In genomic region chr9:70408791-70409190, GRCm38 (mm10) we compare ENCODE assay signal across 10 mouse cellular contexts. TPM values are rescaled to one million over a fixed set of nuclear protein-coding genes. Genes with fewer than 3 reads are reported as not detected.
A peak's percentile ranks its signal among the peaks of the same experiment; 100 is the strongest.
DNase-seq lines count a peak whose midpoint lies in the region; ATAC-seq and TF ChIP-seq lines count a peak whose summit lies in the region.
"Had no signal": no experiment of that assay in that cellular context is flagged by ENCODE, and none has a peak within 500 bp of the region (broad histone marks: within the 10 kb centered on the region; RNA-seq: fewer than 3 reads in every experiment).

No protein-coding gene starts in this region.

- no peaks in the 10 kb centered on the region for H3K27me3 ChIP-seq in cerebellum, adult 2 months (ENCODE audit: control insufficient read depth, insufficient read depth, low read length)
- H3K27me3 ChIP-seq: neural tube, embryonic 13.5 days had no signal

- ATAC-seq in megakaryocyte progenitor cell, adult 5-6 weeks (replicated peaks; ENCODE audit: poor library complexity) = peak; percentile 63; the same call in 1 of the 2 replicates

- TF ChIP-seq CTCF in cerebellum, adult 2 months (IDR thresholded peaks at IDR 0.05; ENCODE audit: borderline replicate concordance, insufficient read depth, low read depth, low read length) = peak; percentile 37; the same call in 1 of the 2 replicates

- no peak overlapping the region for H3K27ac ChIP-seq in cerebellum, adult 2 months (ENCODE audit: insufficient read depth, low read length)
- H3K27ac ChIP-seq: neural tube, embryonic 13.5 days had no signal

- no peak overlapping the region for H3K4me3 ChIP-seq in cerebellum, adult 2 months (replicated peaks; ENCODE audit: insufficient read depth, low read depth, low read length)
- H3K4me3 ChIP-seq: erythroblast, embryonic 14.5 days; neural tube, embryonic 13.5 days had no signal

- no peak for DNase-seq in cerebellum, adult 2 months
- no peak for DNase-seq in cerebellum, adult 11 months
- DNase-seq in layer of hippocampus, adult 11-12 months (ENCODE audit: low spot score) = peak; percentile 37
- no peak for DNase-seq in layer of hippocampus, adult 8-10 months (ENCODE audit: low spot score in 2 of 2)
- DNase-seq in adipocyte (ENCODE audit: low spot score) = peak; percentile 56
- DNase-seq in gastrocnemius, postnatal 4 days (ENCODE audit: low spot score in 2 of 2) = no peak
- no peak for DNase-seq in right cerebral cortex, postnatal 14 days

- no peak for TF ChIP-seq POLR2A in cerebellum, adult 2 months (IDR thresholded peaks at IDR 0.05; ENCODE audit: borderline replicate concordance, insufficient read depth, low read length)

- 88% methylated on average over 3 of the region's 3 CpGs for WGBS in cerebellum, adult 2 months

- H3K4me1 ChIP-seq in cerebellum, adult 2 months (ENCODE audit: control insufficient read depth, insufficient read depth, low read length) = no peaks in the 10 kb centered on the region
- H3K4me1 ChIP-seq: neural tube, embryonic 13.5 days had no signal

RNA-seq across cellular contexts. Expression of gene Ccnb2, which starts 12.6 kb away (rescaled TPM):
- 2.3 and 2.7 TPM in 2 replicates for polyA plus RNA-seq in cerebellum, adult 2 months (2012; rRNA removed)
- 1 to 10 TPM in 2 of 4 experiments, under 1 TPM in 2; 0.56 to 1.2 (median 0.91) TPM for total RNA-seq in layer of hippocampus, adult 8-10 months (2022)
- 117 and 125 TPM in 2 replicates for total RNA-seq in megakaryocyte progenitor cell, adult 5-6 weeks (2015)
- total RNA-seq in megakaryocyte progenitor cell, adult 5-6 weeks (2017) = 73.8 and 86.8 TPM in 2 replicates
- total RNA-seq in gastrocnemius, postnatal 4 days (2021) = 10 to 100 TPM; 22.0 to 27.9 TPM

Comparison
In these comparisons a context has a peak if more than half of its experiments do, and no peak if none do; other contexts are left out.
1. DNase-seq: peak in layer of hippocampus, adult 11-12 months (single experiment) and adipocyte (single experiment); none in cerebellum, adult 2 months (0 of 2), cerebellum, adult 11 months (single experiment), layer of hippocampus, adult 8-10 months (0 of 2), gastrocnemius, postnatal 4 days (0 of 2) and right cerebral cortex, postnatal 14 days (single experiment).
2. RNA of gene Ccnb2, which starts 12.6 kb away (total RNA-seq): 73.8 to 125 TPM in megakaryocyte progenitor cell, adult 5-6 weeks and 22.0 to 27.9 TPM in gastrocnemius, postnatal 4 days; 0.56 to 1.2 TPM in layer of hippocampus, adult 8-10 months; every median in the first group is over 10 times any median in the second.